Mouse (Mus musculus) ovary, postnatal 14 days (tissue): ENCODE measurements at regions not wholly inside any gene's neighbourhood (a gene's known extent, or its start where the extent isn't known, plus 50 kb on each side); places are given as distances from the start of the nearest gene placed in this dataset.

ENCODE experiments used
- DNase-seq: peaks from one replicate; pipeline ENCODE4 v3.0.0; 2022; ENCODE audit warnings: low spot score

DNA sequence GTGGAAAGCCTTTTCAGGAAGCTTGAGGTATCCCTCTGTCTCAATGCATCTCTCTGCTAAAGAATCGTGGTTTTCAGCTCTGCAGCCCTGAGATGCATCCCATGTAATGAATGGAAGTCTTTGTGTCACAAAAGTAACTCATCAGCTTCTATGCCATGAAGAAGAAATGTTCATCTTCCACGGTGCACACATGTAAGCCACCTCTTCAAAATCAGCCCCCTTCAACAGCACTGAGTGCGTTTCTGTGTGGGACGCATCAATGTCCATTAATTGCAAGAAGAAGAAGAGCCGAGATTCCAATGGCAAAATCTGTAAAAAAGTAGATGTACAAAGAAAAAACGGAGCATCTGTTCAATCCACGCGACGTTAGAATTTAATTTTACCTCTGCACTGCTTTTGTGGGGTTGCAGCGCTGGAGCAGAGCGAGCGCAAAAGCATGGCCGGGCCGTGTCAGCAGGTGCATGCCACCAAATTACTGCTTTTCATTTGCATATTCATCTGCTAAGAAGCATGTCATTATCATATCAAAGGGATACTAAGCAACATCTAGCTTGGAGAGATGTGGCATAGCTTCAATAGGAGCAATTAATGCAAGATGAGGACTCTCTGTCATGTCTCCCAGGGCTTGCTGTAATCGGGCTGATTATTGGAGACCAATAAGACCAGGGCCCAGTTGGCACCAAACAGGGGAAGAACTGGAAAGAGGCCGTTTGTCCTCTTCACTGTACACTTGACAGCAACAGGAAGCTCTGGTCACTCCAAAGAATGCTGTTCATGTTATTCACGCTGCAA, 185.0 kb upstream of the Sox2 start:
- no peak for DNase-seq

DNA sequence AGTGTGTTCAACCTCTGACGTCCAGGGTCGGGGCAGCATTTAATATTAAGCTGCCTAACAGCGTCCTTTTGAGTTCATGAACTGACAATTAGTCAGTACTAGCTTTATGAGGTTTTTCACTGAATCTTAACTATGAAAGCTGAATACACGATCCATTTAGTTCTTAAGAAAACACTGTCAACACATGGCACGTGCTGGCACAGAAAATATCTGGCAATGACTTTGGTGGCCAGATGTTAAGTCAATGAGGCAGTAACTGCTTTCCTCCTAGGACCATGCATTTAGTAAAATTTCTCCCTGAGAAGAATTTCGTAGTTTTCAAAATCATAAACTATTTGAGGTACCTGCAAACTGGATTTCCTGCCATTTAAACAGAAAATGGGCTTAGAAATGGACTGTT, 191.4 kb upstream of the Sox2 start:
- DNase-seq, result no peak

DNA sequence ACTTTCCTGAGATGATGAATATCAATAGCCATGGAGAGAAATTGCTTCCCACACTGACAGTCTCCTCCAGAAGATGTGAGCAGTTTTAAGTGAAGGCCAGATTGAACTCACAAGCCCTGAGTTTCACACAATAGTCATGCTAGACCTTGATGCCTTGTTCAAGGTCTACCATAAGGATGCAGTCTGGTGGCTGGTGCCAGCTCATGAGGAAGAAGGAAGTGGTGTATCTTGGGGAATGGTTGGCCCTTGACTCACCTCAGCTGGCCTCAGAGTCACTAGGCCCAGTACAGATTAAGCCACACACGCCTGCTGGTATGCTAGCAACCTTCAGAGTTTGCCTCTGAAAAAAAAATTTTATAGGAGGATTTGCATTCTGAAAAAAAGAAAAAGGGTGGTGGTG, 192.4 kb upstream of the Sox2 start:
- no peak for DNase-seq

DNA sequence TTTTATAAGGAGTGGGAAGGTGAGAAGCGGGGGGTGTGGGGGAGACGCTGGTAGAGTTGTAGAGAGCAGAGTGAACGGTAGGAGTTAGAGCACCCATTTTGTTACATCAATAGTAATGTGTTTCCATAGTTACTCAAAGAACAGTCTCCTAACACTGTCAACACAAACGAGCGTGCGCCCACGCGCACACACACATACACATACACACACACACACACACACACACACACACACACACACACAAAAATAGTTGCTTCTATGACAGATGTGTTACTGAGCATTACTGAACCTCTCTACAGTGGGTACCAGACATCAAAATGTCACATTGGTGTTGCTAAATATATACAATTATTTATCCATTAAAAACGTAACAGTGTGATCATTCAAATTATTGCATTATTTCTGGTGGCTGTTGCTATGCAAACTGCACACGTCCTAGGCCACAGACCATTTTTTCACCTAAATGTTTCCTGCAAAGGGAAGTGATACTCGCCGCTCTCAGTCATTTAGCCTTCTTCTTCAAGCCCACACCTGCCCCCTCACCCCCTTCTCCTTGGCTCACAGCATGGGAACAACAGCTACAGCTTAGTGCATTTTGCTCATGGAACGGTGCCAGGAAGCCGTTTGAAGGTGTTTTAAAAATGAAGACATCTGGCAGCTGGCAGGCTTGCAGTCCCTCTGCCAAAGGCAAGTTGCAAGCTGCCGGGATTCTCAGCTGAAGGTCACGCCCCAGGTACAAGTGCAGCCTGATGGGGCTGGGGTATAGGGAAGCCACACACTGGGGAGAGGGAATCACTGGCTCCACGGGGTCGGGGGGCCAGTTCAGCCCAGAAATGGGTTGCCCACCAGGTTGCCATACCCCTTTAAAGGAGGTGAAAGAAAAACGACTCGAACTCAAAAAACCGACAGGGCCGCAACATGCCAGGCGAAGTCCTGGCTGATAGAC, 193.4 kb upstream of the Sox2 start:
- DNase-seq, result peak; percentile 15

DNA sequence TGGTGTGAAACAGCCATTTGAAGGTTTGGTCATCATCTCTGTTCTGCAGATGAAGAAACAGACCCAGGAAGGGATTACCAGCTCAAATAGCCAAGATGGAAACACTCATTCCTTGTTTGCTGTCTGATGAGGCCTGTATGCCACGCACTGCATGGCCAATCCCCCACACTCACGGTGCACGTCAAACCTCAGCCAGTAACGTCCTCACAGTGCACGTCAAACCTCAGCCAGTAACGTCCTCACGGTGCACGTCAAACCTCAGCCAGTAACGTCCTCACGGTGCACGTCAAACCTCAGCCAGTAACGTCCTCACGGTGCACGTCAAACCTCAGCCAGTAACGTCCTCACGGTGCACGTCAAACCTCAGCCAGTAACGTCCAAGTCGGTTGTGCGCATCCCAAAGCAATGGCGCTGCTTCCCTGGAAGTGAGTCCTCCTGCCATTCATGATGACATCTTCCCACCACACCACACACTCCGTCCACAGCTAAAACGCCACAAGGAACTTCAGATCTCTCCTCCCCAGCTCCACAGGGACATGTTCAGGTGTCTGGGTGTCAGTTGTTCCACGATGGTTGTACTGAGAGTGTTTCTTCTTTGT, 196.1 kb upstream of the Sox2 start:
- no peak for DNase-seq

DNA sequence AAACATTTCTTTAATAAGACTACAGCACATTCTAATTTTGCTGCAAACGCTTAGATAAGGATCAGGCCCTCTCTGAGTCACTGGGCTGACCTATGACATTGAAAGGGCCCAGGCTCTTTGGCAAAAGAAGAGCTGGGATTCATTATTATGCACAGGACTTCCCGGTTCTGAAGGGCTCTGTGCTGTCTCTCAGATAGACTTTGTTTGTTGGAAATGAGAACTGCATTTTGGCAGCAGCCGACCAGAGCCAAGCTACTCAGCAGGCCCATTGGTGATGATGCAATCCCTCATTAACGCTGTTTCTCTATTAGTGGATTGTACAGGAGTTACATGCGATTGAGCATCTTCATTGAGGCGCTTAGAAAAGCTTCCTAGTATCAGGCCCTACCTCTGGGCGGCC, 204.9 kb upstream of the Sox2 start:
- no peak for DNase-seq

DNA sequence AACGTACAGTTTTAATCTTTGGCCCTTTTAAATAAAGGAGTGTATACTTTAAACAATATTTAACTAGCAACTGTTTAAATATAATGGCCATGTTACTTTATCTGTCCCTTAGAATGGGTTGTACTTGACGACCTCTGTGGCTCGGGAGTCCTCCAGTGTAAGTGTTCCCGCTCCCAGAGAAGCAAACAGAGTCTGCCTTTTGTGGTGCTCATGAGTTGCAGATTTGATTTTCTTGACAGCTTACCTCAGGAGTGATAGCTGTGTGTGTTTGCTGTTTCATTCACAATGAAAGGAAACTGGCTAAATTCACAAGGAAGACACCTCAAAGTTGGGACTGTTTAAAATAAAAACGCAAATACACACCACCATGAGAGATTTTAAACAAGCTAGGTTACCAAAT, 205.4 kb upstream of the Sox2 start:
- DNase-seq, result no peak

DNA sequence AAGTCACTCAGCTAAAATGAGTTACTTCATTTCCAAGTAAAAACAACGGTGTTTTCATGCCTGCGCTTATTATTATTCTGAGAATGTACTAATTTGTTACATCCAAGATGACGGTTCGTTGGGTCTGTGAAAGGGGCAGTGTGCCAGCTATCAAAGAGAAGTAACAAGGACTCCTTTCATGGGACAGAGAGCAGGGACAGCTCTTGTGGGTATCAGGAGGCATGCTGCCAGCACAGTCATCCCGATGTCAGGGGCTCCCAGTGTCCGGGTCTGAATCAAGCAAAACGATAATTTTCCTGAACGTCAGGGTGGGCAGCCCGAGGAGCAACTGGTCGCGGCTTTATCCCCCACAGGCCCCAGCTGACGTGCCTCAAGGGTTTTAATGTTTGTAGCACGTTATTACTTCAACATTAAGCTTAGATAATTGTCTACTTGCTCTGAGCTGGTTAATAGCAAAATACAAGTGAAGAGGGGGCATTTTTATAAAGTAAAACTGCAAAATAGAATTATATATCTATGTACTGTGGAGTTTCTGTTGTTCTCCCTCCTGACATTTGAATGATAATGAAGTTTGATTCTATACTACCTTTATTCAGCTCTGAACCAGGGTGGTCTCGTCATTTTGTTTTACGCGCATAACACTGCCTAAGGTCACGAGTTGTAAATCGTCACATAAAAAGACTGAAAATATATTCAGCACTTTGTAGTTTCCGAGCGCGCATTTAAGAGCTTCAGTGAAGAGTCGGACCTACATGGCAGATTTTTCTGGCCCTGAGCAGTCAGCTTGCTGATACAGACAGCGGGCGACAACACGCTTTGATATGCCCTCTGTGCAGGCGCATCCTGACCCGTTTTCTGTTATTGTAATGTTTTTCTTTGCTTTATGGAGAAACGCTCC, 206.2 kb upstream of the Sox2 start:
- DNase-seq, result no peak

DNA sequence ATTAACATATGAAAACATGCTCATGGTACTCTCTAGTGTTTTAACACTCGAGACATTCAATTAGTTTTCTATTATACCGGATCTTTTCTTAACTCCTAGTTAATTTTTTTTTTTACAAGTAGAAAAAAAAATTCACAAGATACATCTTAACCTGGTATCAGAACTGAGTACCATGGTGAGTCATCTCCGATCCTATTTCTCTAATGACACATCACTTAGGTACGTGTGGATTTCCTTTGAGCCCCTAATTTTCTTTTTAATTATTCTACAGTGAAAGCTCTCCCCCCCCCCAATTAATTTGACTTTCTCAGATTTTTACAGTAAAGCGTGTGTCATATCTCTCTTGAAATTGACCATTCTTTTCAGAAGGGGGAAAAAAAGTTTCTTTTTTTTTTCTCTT, 206.9 kb upstream of the Sox2 start:
- no peak for DNase-seq

DNA sequence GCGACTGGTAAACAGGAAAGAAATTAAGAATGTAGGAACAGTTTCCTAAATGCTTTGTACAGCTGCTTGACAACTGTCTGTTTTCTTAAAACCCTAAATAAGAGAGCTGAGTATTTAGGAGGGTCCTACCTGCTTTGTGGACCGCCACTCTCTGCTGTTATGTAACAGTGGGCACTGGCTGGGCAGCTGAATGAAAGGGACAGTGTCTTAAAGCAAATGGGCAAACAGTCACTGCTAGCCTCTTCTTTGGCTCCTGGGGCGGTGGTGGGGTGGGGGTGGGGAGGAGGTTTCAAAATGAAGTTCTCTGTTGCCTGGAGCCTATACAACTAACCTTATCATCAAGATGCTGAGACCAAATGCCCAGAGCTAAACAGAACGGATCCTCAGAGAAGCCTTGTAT, 208.4 kb upstream of the Sox2 start:
- DNase-seq, result no peak

DNA sequence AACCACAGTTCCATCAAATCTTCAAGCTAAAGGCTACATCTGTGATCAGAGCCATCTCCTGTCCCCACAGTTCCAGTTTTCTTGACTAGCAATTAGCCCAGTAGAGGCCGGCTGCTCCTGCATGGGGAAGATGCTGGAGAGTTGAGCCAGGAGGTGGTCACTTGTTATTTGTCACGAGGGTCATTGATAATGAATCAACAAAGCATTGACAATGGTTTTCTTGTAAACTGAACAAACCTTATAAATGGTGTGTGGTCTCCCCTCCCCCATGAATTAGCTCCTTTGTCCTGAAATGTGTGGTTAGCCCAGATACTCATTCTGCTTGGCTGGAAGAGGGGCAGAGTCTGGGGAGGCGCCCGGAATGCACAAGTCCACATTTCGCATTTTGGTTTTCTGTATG, 208.9 kb upstream of the Sox2 start:
- DNase-seq, result no peak

DNA sequence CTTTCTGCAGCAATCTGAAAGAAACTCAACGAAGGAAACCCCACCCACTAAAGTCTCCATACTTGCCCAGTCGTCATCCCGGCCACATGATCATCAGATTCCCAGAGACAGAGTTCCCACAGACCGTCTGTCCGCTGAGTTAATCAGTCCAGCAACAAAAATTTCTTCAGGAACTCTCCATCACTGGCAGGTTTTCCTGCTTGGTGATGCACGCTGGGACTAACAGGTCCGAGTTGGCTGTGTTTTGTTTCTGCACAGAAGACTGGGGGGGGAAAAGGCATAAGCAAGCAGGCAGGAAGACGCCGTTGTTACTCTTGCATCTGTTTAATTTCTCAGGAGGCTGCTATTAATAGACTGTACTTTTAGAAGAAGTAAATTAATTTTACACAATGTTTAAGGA, 215.3 kb upstream of the Sox2 start:
- DNase-seq, result no peak

DNA sequence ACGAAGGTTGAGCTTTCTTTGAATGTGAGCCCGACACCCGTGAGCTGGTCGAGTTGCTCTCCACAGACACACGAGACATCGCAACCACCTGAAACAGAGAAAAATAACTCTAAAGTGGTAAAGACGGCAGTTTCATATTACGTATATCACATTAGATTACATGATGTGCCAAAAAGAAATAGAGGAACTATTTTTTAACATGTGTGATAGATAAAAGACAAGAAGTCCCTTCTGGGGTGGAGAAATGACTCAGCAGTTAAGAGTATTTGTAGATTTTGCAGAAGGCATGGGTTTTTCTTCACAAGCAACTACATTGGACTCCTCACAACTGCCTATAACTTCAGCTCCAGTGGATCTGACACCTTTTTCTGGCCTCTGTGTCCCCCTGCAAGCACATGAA, 222.2 kb upstream of the Sox2 start:
- no peak for DNase-seq

DNA sequence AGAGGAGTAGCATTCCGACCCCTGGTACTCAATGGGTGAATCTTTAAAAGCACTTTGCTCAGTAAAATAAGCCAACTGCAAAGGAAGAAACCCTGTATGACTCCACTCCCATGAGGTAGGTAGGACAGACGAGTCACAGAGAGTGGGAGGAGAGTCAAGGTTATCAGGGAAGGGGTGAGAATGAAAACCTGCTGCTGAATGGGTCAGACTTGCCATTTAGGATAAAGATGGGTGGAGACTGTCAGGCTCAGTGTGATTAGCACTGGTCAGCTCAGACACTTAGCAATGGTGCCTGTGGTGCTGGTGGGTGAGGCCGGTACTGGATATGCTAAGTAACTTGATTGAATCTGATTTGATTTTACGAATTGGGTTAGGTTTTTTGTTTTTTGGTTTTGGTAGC, 222.7 kb upstream of the Sox2 start:
- DNase-seq, result no peak

DNA sequence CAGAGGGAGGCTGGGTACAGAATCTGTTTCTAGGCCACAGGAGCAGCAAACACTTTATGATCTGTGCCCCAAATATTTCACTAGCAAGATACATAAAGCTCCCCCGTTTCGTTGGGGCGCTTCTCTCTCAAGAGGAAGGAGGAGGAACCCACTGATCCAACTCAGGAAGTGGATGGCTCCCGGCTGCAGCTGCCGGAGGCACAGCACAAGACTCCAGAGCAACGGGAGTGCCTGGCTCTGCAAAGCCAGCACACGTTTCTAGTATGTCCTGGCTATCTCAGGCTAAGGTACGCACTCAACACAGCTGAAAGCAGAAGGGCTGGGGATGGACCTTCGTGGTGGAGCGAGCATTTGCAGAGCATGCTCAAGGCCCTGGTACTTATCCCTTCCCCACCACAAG, 223.2 kb upstream of the Sox2 start:
- no peak for DNase-seq

DNA sequence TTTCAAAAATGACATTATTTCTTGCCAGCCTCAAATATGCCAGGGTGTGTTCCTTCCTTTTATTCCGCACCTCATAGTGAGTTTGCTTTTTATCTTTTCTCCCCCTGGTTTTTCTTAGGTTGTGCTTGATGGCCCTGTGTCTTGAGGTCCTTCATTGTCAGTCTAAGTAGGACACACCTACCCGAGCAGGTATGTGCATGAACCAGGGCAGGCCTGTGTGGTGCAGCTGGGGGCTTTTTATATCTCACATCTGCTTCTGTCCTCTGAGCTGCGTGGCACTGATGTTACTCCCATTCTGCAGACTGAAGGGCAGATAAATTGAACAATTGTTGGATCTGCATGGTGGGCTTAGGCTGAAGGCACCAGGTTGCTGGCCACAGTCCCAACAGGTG, 238.3 kb upstream of the Sox2 start:
- no peak for DNase-seq

DNA sequence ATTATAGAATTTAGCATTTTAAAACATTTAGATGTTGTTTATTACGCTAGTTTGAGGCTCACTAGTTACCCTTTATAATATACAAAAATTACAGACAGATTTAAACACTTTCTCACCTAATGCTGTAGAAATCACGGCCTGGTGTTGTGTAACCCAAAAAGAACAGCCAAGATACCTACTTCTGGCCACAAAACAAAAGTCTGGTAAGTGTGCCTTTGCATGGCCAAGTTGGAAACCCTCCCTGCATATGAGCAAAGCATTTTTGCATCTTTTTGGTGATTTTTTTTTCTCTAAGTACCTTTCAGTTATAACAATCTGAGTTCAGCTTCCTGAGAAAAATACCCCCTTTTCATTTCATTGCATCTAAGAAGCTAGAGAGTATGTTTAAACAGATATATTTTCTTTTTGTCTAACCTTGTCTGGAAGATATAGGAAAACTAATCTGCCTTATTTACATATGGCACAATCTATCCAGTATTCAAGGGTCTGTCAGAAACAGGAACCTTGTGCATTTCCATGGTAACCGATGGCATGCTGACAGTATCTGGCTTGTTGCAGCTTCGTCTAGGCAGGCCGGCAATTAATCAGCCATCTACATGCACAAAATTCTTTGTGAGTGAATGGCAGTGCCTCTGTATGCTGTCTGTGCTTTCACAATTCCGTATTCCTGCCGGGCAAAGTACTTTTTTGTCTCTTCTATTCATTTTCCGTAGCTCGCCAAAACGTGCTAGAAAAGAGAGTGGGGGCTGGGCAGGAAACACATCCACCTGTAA, 238.9 kb upstream of the Sox2 start:
- DNase-seq, result no peak

DNA sequence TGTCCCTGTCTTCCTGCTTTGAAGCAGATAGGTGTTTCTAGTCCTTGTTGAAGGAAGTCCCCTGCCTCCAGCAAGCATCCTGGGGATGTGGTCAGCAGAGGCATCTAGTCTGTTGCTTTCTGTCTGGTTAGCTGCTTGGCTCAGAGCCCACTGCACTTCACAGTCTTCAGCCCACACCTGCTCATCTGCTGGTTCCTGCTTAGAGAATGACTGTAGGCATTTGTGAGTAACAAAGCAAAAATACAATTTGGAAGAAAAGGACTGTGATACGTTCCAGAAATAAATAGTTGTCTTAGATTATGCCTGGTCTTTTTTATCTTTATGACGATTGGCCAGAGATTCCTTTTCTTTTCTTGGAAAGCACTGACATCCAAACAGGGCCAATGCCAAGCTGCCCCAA, 246.6 kb upstream of the Sox2 start:
- DNase-seq, result no peak

DNA sequence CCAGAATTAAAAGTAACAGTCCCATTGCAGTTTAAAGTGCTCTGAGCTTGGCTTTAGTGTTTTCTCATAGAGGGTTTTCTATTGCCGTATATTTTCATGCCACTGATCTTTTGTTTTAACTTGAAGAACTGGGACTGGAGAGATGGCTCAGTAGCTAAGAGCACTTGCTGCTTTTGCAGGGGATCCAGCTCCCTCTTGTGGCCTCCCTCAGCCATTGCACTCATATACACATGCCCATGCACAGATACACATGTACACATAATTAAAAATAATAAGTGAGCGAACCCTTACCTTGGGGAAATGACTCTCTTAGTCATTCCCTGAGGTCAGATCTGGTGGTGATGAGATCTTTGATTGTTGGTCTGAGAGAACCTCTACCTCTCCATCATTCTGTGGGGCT, 258.9 kb upstream of the Sox2 start:
- DNase-seq, result no peak

DNA sequence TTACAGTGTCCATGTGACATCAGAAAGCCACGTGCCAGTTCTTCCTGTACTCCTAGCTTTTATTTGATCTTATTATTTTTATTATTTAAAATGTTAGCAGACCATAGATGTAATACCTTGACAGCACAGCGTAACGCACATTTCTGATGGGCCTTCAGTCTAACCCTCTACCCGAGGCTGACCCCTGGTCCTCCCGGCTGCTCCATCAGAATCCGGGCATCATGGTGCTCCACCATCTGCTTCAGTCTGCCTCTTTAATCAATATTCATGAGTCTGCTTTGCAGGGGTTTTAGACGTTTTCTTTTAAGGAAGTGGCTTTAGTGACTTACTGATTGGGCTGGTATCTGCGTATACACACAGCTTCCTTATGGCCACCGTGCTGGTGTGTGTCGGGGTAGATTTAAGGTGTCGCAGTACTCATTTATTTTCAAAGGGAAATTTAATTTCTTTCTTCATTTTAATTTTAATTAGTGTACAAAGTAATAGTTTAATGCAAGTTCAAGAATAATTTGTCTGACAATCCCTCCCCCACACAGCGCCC, 265.2 kb upstream of the Sox2 start:
- no peak for DNase-seq

DNA sequence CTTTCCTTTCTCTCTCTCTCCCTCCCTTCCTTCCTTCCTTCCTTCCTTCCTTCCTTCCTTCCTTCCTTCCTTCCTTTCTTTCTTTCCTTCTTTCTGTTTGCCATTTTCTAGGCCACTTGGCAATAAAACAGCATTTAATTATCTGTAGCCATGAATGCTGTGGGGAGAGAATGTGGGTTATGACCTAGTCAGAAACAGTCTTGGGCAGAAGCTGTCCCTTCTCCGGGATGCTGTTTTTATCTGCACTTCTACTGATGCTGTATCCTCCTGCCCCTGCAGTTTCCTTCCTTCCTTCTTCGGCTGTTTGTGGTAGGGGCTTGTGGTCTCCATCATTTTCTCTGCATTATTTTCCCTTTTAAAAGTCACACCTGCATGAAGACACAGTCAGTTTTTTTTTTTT, 272.3 kb upstream of the Sox2 start:
- no peak for DNase-seq
